Mouse (Mus musculus): ENCODE data around the gene Defa2.
"Not testable (repeated sequence)": the region's sequence is repeated elsewhere in the genome, so short reads cannot be mapped to it uniquely, and the experiment has no call there.

The Defa2 gene

GRCm38 (mm10) chr8:21378215-21378614 lies at the start of gene Defa2:
Gene Defa2, plus strand, starts transcription at chr8:21378515.
- not testable (repeated sequence) for DNase-seq (ENCODE audit: low spot score)

- DNase-seq (ENCODE audit: low spot score), result not testable (repeated sequence)
These were observed 13.2 kb downstream of the Defa2 start, which contains the start of gene Defa33 for GRCm38 (mm10) chr8:21391511-21391910. Gene Defa33, plus strand, starts transcription at chr8:21391811.

- not testable (repeated sequence) for DNase-seq (ENCODE audit: low spot score)
These were observed 48.8 kb downstream of the Defa2 start, which contains the start of gene Defa36 for GRCm38 (mm10) chr8:21427111-21427510. Gene Defa36, plus strand, starts transcription at chr8:21427411.
